Mouse (Mus musculus) G1E (cell line): ENCODE data around the gene Mapkapk2. TPM values are rescaled to one million over a fixed set of nuclear protein-coding genes. Genes with fewer than 3 reads are reported as not detected.

Experiments used
- ATAC-seq: 2 replicates; pipeline ENCODE4 v1.8.0; 2016; ENCODE audit warnings: mild to moderate bottlenecking; ENCODE audit not compliant: insufficient number of reproducible peaks, poor library complexity, low FRiP score, severe bottlenecking; ENCODE audit errors: extremely low read depth
- DNase-seq: peaks from one replicate; pipeline ENCODE4 v3.0.0; 2012; ENCODE audit warnings: low spot score
- H3K27me3 ChIP-seq: 2 replicates; pipeline ENCODE4 v1.6.1; 2012; ENCODE audit warnings: mild to moderate bottlenecking, low read length, inconsistent platforms; ENCODE audit not compliant: insufficient read depth
- H3K36me3 ChIP-seq: replicated peaks from 2 replicates; pipeline ENCODE3; 2012; ENCODE audit warnings: mild to moderate bottlenecking, inconsistent platforms
- H3K4me1 ChIP-seq: 2 replicates; pipeline ENCODE4 v1.6.1; 2012; ENCODE audit warnings: low read depth, low read length, inconsistent platforms, mixed read lengths; ENCODE audit not compliant: insufficient read depth
- H3K4me3 ChIP-seq: 2 replicates; pipeline ENCODE4 v1.5.1; 2012; ENCODE audit warnings: low read depth, mild to moderate bottlenecking, inconsistent platforms, low read length, moderate library complexity, mixed read lengths
- H3K9me3 ChIP-seq: replicated peaks from 2 replicates; pipeline ENCODE4 v1.6.1; 2012; ENCODE audit warnings: inconsistent platforms
- CTCF ChIP-seq: IDR thresholded peaks from 2 replicates; pipeline ENCODE4 v1.5.1; 2012; ENCODE audit warnings: low read depth, low read length, inconsistent platforms, mixed read lengths
- GATA1 ChIP-seq: IDR thresholded peaks from 2 replicates; pipeline ENCODE4 v1.6.1; 2012; ENCODE audit warnings: borderline replicate concordance, low read length, inconsistent platforms, mixed read lengths
- GATA2 ChIP-seq: IDR thresholded peaks from 2 replicates; pipeline ENCODE4 v1.6.1; 2012; ENCODE audit warnings: low read depth, low read length, inconsistent platforms, borderline replicate concordance
- POLR2AphosphoS5 ChIP-seq: IDR thresholded peaks from 2 replicates; pipeline ENCODE4 v1.6.1; 2012; ENCODE audit warnings: low read depth, low read length, inconsistent platforms; ENCODE audit not compliant: insufficient replicate concordance
- TAL1 ChIP-seq: conservative IDR thresholded peaks from 2 replicates; pipeline ENCODE4 v1.6.1; 2012; ENCODE audit warnings: low read depth, low read length, inconsistent platforms, mixed read lengths
- polyA plus RNA-seq: library from polyadenylated mRNA; stranded (reverse); fragments of >175 nt; gene quantifications from 2 replicates; pipeline ENCODE4 v1.2.3, GENCODE M21; 2012
- total RNA-seq, 2 experiments: library from RNA; stranded (forward) in 1 of 2; stranded (reverse) in 1 of 2; fragments of 200-1000 nt in 1 of 2; fragments of >200 nt in 1 of 2; fragmentation: Nextera tagmentation in 1 of 2; gene quantifications; 2 replicates each; pipeline ENCODE4 v1.2.3; 2014 to 2017

Mapkapk2 gene
- total and polyA plus RNA-seq, 3 experiments, result 53.1 to 93.4 (median 64.3) TPM

GRCm38 (mm10) chr1:131096803-131097699 is 575 bp downstream of the Mapkapk2 start:
- TF ChIP-seq GATA2 (no peak), CTCF (no peak), GATA1 (no peak), TAL1 (no peak), POLR2AphosphoS5 (no peak)
- H3K4me1 ChIP-seq, result peaks cover 30% of the 10 kb centered on the region
- DNase-seq, result peak; percentile 92
- no peaks in the 10 kb centered on the region for H3K9me3 ChIP-seq
- 0 out of 2 replicates have a peak, but pooled peaks have one; percentile 31 for ATAC-seq
- peaks cover 34% of the 10 kb centered on the region for H3K27me3 ChIP-seq
- H3K4me3 ChIP-seq, result peak overlapping the region; percentile 77
- H3K36me3 ChIP-seq, result peaks cover 13% of the 10 kb centered on the region

DNA sequence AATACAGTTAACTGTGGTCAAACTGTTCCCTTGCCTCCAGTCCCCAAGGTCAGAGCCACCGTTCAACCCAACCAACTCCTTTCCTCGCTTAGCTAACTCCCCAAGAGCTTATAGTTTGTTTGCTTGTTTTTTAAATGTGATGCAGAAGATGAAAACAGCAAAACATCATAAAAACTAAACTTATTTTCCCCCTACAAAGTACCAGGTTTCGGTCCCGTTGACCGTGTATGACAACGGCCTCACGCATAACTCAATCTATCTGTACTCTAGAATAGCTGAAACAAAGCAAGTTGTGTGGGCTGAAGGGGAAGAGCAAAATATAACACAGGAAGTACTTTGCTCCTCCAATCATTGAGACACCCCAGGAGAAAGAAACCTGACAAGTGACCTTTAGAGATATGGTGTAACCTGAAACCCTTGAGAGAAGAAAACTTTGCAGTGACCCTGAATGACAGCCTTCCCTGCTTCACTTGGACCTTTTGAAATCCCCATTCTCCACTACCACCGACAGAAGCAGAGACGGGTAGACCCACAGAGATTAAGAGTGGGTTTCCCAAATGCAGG is 1.4 kb downstream of the Mapkapk2 start:
- ATAC-seq, result no peak
- peaks cover 30% of the 10 kb centered on the region for H3K4me1 ChIP-seq
- H3K36me3 ChIP-seq, result peaks cover 13% of the 10 kb centered on the region
- peaks cover 32% of the 10 kb centered on the region for H3K27me3 ChIP-seq
- peak; percentile 55 for DNase-seq
- TF ChIP-seq POLR2AphosphoS5, result no peak
- no peak for TF ChIP-seq TAL1
- no peak for TF ChIP-seq GATA2
- no peak for TF ChIP-seq CTCF
- no peak for TF ChIP-seq GATA1
- no peaks in the 10 kb centered on the region for H3K9me3 ChIP-seq
- peak overlapping the region; percentile 77 for H3K4me3 ChIP-seq

- H3K4me3 ChIP-seq, result no peak overlapping the region; the same call in 1 of the 2 replicates
- H3K9me3 ChIP-seq, result no peaks in the 10 kb centered on the region
- H3K27me3 ChIP-seq, result peaks cover 27% of the 10 kb centered on the region
- peaks cover 15% of the 10 kb centered on the region for H3K36me3 ChIP-seq
- DNase-seq, result no peak
- TF ChIP-seq CTCF, result no peak
- TF ChIP-seq POLR2AphosphoS5, result no peak
- TF ChIP-seq GATA1, result no peak
- no peak for TF ChIP-seq TAL1
- TF ChIP-seq GATA2, result no peak
- ATAC-seq, result no peak
- H3K4me1 ChIP-seq, result peaks cover 33% of the 10 kb centered on the region
These were observed 2.1 kb downstream of the Mapkapk2 start for GRCm38 (mm10) chr1:131095574-131095973.

DNA sequence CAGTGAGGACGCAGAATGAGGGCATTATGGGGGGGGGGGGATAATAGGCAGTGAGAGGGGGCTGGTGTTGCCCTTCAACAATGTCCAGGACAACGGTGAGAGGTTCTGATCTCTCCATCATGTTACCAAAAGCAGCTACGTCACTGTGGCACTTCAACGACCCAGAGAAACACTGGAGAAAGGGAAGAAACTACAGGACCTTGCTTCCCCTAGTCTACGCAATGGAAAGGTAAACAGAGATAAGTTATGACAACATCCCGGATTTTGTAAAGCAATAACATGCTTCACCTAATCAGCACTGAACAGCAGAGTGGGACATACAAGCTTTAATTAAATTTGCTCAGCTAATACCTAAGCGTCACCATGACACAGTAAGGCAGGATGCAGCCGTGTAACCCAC is 3.7 kb downstream of the Mapkapk2 start:
- no peak for TF ChIP-seq CTCF
- TF ChIP-seq TAL1, result no peak
- peaks cover 16% of the 10 kb centered on the region for H3K36me3 ChIP-seq
- H3K4me1 ChIP-seq, result peaks cover 42% of the 10 kb centered on the region
- H3K4me3 ChIP-seq, result no peak overlapping the region
- DNase-seq, result no peak
- no peaks in the 10 kb centered on the region for H3K9me3 ChIP-seq
- H3K27me3 ChIP-seq, result peaks cover 16% of the 10 kb centered on the region
- no peak for ATAC-seq

- H3K36me3 ChIP-seq, result peaks cover 19% of the 10 kb centered on the region
- peaks cover 13% of the 10 kb centered on the region for H3K27me3 ChIP-seq
- H3K9me3 ChIP-seq, result no peaks in the 10 kb centered on the region
- peaks cover 40% of the 10 kb centered on the region for H3K4me1 ChIP-seq
- TF ChIP-seq POLR2AphosphoS5 (no peak), GATA1 (no peak), CTCF (no peak), TAL1 (no peak), GATA2 (no peak)
- DNase-seq (no peak), ATAC-seq (no peak)
- no peak overlapping the region for H3K4me3 ChIP-seq
These were observed 4.8 kb downstream of the Mapkapk2 start for GRCm38 (mm10) chr1:131092846-131093245.

DNA sequence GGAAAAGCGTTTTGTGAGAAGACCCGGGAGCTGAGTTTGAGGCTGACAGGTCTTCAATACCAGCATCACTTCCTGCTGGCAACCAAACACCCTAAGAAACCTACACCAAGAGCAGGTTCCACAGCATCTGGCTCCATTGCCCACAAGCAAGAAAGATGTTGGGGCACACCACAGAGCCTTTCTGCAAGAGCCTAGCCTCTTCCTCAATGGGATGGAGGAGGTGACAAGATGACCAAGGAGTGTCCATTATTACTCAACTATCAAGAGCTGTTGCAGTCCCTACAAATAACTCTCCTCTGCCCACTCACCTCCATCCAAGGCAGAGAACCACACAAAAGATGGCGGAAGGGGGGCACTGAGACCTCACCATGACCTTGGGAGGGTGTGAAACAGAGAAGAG is 5.5 kb downstream of the Mapkapk2 start:
- ATAC-seq, result no peak
- Histone ChIP-seq H3K27me3 (peaks cover 13% of the 10 kb centered on the region), H3K4me3 (no peak overlapping the region), H3K36me3 (peaks cover 19% of the 10 kb centered on the region), H3K4me1 (peaks cover 37% of the 10 kb centered on the region), H3K9me3 (no peaks in the 10 kb centered on the region)
- TF ChIP-seq POLR2AphosphoS5, result no peak
- TF ChIP-seq TAL1, result no peak
- TF ChIP-seq GATA2, result no peak
- TF ChIP-seq CTCF, result no peak
- no peak for TF ChIP-seq GATA1
- DNase-seq, result no peak
